Mouse (Mus musculus) lung, postnatal 0 days (tissue): ENCODE results near the gene Gapvd1.

Experiments
- CTCF ChIP-seq: IDR thresholded peaks from 2 replicates; pipeline ENCODE4 v1.5.1; 2016; ENCODE audit warnings: antibody characterized with exemption, mild to moderate bottlenecking
- EP300 ChIP-seq: IDR thresholded peaks from 2 replicates; pipeline ENCODE4 v1.6.1; 2016; ENCODE audit warnings: antibody characterized with exemption, mild to moderate bottlenecking, control low read depth

- no peak for TF ChIP-seq CTCF
- no peak for TF ChIP-seq EP300
These were observed 58.4 kb downstream of the Gapvd1 start for GRCm38 (mm10) chr2:34696592-34696991.
